Mouse (Mus musculus) erythroid progenitor cell, adult 5-6 weeks (primary cell): ENCODE measurements around the gene Herpud2. TPM values are rescaled to one million over a fixed set of nuclear protein-coding genes. Genes with fewer than 3 reads are reported as not detected.

Experiments used
- total RNA-seq, 2 experiments: library from RNA; stranded (forward) in 1 of 2; stranded (reverse) in 1 of 2; fragments of 150-400 nt in 1 of 2; fragments of 186-747, 209-891 nt in 1 of 2; gene quantifications; 2 replicates each; pipeline versions ENCODE4 v1.2.3 to v1.2.4; 2015 to 2017; ENCODE audit warnings: low replicate concordance in 2 of 2

The Herpud2 gene
- total RNA-seq, 2 experiments from 2014 or later, result 26.6 to 38.6 TPM

Other genes with a start within 250 kb of the Herpud2 start
- gene Gm10181, start 62.4 kb downstream of the Herpud2 start, total RNA-seq (2015; ENCODE audit: low replicate concordance), result not detected in 2 replicates
- gene Gm10181, start 62.4 kb downstream of the Herpud2 start, total RNA-seq (2017; ENCODE audit: low replicate concordance), result not detected in 2 replicates
- 169 and 204 TPM in 2 replicates for gene Sept7, start 100.6 kb upstream of the Herpud2 start, total RNA-seq (2015; ENCODE audit: low replicate concordance)
- 170 and 193 TPM in 2 replicates for gene Sept7, start 100.6 kb upstream of the Herpud2 start, total RNA-seq (2017; ENCODE audit: low replicate concordance)